Mouse (Mus musculus): Measurements from ENCODE around the gene Pan2.

Pan2 gene

GRCm38 (mm10) chr10:128336195-128336594, 33.1 kb downstream of the Pan2 start:
- in situ Hi-C loops (cut with MseI, MboI) = no loop called here

- in situ Hi-C loops (cut with MseI, MboI) = no loop called here
Observed at GRCm38 (mm10) chr10:128336597-128336996, 33.5 kb downstream of the Pan2 start.

- in situ Hi-C loops (cut with MseI, MboI) = no loop called here
Observed at GRCm38 (mm10) chr10:128337306-128338181, 34.4 kb downstream of the Pan2 start, which contains the start of gene Cs. Gene Cs (plus strand): TSS chr10:128337734.

GRCm38 (mm10) chr10:128338415-128338814, 35.3 kb downstream of the Pan2 start:
- in situ Hi-C loops (cut with MseI, MboI) = no loop called here

- in situ Hi-C loops (cut with MseI, MboI) = no loop called here
Observed at GRCm38 (mm10) chr10:128338948-128339347, 35.8 kb downstream of the Pan2 start.

- in situ Hi-C loops (cut with MseI, MboI) = no loop called here
Observed at GRCm38 (mm10) chr10:128340257-128340656, 37.1 kb downstream of the Pan2 start.

- in situ Hi-C loops (cut with MseI, MboI) = no loop called here
Observed at GRCm38 (mm10) chr10:128343436-128343835, 40.3 kb downstream of the Pan2 start.

GRCm38 (mm10) chr10:128344568-128345275, 41.6 kb downstream of the Pan2 start:
- in situ Hi-C loops (cut with MseI, MboI) = no loop called here

GRCm38 (mm10) chr10:128347541-128347940, 44.4 kb downstream of the Pan2 start:
- in situ Hi-C loops (cut with MseI, MboI) = no loop called here

- in situ Hi-C loops (cut with MseI, MboI) = no loop called here
Observed at GRCm38 (mm10) chr10:128358796-128359195, 55.7 kb downstream of the Pan2 start.

GRCm38 (mm10) chr10:128359226-128359625, 56.1 kb downstream of the Pan2 start:
- in situ Hi-C loops (cut with MseI, MboI) = no loop called here

GRCm38 (mm10) chr10:128361836-128362235, 58.7 kb downstream of the Pan2 start:
- in situ Hi-C loops (cut with MseI, MboI) = no loop called here

GRCm38 (mm10) chr10:128362568-128362967, 59.4 kb downstream of the Pan2 start:
- in situ Hi-C loops (cut with MseI, MboI) = no loop called here

- in situ Hi-C loops (cut with MseI, MboI) = no loop called here
Observed at GRCm38 (mm10) chr10:128367899-128368401, 64.8 kb downstream of the Pan2 start.

GRCm38 (mm10) chr10:128368402-128369217, 65.5 kb downstream of the Pan2 start, which contains the start of gene Coq10a:
Gene Coq10a (minus strand): TSS chr10:128368997.
- in situ Hi-C loops (cut with MseI, MboI) = no loop called here

- in situ Hi-C loops (cut with MseI, MboI) = no loop called here
Observed at GRCm38 (mm10) chr10:128369218-128369543, 66.0 kb downstream of the Pan2 start.

GRCm38 (mm10) chr10:128369599-128369998, 66.5 kb downstream of the Pan2 start:
- in situ Hi-C loops (cut with MseI, MboI) = no loop called here

- in situ Hi-C loops (cut with MseI, MboI) = loop anchor here in 1 of 2 experiments (10.0 kb wide), 1 partner anchor 85 kb away; the partner anchor contains the start of gene Smarcc2
Observed at GRCm38 (mm10) chr10:128370021-128370420, 66.9 kb downstream of the Pan2 start.

- in situ Hi-C loops (cut with MseI, MboI) = loop anchor here in 1 of 2 experiments (10.0 kb wide), 1 partner anchor 84 kb away; the partner anchor contains the start of gene Smarcc2
Observed at GRCm38 (mm10) chr10:128370601-128371000, 67.5 kb downstream of the Pan2 start.
